Mouse (Mus musculus): ENCODE results near the gene Lsm4. TPM values are rescaled to one million over a fixed set of nuclear protein-coding genes. Genes with fewer than 3 reads are reported as not detected.
A peak's percentile ranks its signal among the peaks of the same experiment; 100 is the strongest.

The Lsm4 gene
- total RNA-seq (2021) = 10 to 100 TPM; 68.2 to 80.4 TPM

DNA sequence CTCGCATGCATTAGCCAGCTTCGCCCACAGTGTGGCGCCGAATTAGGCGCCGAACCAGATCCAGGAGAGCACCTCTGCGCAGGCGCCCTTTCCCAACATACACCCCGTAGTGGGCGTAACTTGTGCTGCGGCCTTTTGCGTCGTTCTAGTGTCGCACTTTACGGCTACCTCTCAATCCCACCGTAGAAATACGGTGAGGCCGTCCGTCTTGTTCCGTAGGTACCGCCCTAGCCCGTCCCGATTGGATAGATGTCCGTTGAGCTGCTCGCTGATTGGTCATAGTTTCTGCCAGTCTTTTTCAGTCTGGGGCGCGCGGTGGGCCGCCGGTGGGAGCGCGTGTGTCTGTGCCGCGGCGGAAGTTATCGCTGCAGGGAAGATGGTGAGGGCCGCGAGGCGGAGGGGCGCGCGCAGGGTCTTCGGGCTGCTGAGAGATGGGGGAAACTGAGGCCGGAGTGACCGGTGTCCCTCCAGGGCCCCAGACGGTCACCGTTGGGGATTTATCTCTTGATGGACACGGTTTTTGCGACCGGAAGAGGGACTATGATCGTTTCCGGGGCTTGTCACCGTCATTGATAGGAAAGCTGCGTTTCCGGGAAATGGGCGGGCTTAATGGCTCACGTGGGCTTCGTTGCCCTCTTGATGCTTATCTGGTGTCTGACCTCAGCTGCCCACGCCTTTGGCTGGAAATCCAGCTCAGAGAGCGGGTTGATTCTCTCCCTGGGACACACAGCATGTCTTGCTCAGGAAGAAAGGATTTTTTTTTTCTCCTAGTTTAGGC lies at the start of gene Lsm4:
Gene Lsm4, plus strand, starts transcription at position 170 of the 778 bp plus-strand sequence.
- peak; percentile 97 to 98 for DNase-seq (ENCODE audit: extremely low spot score in 1 of 2, low spot score in 2 of 2)
- intact Hi-C loops (cut with DNase I) = loop anchor here (1.0 kb wide), 1 partner anchor 27 kb away; no protein-coding TSS in a partner anchor

DNA sequence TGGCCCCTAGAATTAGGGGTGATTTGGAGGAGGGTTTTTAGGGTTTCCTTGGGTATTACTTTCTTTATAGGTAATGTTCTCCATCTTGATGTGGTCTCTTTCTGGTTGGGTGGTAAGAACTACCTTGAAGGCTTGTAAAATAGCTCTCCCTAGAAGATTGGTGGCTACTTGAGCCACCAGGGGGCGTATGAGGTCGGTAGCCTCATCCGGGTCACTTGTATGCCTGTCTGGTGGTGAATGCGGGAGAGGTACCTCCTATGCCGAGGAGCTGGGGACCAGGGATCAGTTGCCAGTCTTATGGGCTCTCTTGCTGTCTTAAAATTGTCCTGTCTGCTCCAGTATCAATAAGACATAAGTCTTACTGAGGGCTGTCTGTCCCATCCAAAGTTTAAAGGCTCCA lies 47.9 kb upstream of the Lsm4 start:
- intact Hi-C loops (cut with DNase I) = no loop called here
- DNase-seq (ENCODE audit: extremely low spot score in 1 of 2, low spot score in 2 of 2) = no peak

DNA sequence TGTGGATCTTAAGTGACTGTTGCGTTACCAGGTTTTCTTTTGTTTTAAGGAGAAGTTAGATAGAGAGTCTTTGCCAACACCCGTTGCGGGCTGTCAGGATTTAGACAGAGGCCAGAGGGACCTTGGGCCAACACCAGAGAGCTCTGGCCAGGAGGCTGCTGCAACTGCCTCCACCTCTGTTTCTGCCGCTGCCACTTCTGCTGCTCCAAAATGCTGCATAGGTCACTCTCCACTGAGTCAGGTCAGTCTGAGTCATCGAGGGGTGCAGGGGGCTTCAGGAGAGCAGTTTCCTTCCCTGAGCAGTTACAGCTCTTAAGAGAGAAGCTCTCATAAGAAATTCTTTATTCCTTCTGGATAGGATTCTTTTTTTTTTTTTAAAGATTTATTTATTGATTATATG lies 46.0 kb upstream of the Lsm4 start:
- DNase-seq (ENCODE audit: extremely low spot score in 1 of 2, low spot score in 2 of 2) = no peak
- intact Hi-C loops (cut with DNase I) = no loop called here

DNA sequence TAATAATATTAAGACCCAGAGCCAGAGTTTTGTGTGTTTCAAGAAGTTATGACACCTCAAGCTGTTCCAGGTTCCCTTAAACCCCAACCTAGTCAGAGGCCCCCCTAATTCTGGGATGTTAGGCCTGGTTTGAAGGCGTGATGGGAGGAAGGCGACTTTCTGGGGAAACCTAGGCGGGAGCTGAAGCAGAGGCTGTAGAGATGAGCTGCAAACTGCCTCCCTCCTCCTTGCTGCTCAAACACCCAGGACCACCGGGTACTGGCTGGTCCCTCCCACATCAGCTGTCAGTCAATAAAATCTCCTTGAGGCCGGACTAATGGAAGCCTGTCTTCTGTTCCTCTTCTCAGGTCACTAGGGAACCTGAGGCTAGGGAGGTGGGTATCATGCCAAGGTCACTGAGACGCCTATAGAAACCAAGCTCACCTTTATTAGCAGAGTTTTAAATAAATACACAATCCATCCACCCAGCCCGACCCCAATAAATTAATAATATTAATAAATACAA lies 44.0 kb upstream of the Lsm4 start:
- no peak for DNase-seq (ENCODE audit: extremely low spot score in 1 of 2, low spot score in 2 of 2)
- intact Hi-C loops (cut with DNase I) = no loop called here

DNA sequence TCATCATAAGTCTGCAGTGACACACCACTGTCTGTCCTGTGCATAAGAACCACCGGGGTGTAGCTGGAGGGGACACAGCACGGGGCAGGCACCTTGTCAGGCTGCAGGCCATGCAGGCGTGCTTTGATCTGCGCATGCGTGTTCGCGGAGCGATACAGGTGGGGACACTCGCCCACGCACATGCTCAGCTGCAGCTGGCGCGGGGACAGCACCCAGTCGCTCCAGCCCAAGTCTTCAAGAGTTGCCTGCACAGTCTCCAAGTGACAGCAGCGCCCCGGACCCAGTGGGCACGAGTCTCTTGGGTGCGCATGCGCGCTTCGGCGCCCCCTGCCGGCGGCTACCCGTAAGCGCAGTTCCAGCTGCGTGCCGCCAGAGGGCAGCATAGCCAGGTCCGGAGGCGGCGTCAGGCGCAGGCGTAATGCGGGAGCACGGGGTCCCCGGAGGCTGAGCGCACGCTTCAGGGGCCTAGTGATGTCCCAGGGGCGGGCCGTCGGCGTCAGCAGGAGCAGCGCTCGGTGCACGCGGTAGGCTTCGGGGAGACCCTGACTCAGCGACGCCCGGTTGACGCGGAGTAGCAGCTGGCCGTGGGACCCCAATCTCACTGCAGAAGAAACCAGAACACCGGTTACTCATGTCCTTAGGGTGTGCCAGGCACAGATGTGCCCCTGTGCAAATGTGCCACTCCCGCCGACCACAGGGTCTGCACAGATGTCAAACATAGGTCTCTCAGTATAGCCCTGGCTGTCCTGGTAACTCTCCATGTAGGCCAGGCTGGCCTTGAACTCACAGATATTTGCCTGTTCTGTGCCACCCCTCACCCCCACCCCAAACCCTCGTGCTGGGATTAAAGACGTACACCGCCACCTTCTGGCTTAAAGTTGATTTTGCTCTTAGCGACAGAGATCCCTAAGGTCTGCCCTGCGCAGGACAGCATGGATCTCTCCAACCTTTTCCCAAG lies 43.2 kb upstream of the Lsm4 start:
- intact Hi-C loops (cut with DNase I) = no loop called here
- peak; percentile 76 to 92 for DNase-seq (ENCODE audit: extremely low spot score in 1 of 2, low spot score in 2 of 2)

DNA sequence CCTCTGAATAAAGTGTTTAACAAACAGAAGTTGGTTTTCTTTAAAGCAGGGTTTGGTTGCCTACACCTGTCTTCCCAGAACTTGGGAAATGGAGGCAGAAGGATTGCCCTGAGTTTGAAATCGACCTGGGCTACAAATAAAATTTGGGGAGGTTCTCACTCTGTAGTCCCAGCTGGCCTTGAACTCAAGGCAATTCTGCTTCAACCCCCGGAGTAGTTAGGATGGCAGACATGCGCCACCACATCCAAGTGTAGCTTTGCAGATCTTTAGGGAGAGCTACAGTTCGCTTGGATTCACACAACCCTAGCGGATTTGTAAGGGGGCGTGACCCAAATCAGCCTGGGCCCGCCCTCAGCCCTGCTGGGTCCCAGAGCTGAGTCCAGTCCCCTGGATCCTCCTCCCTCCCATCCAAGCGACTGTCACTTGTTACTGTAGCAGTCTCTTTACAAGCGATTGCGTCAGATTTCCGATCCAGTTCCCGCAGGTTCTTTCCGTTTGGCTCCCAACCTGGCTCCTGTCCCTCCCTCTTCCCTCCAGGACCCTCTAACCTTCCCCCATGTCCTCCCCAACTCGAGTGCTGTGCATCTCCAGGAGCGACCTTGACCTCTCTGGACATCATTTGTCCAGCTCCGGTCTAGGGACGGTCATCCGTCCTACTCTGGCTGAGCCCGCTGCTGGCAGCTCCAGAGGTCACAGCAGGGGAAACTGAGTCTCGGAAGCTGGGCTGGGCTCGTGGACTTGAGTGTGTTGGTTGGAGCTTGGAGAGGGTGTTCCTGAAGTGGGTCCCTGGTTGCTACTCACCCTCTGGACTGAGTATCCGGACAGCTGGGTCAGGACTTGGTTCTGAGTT lies 42.3 kb upstream of the Lsm4 start:
- intact Hi-C loops (cut with DNase I) = no loop called here
- DNase-seq (ENCODE audit: extremely low spot score in 1 of 2, low spot score in 2 of 2) = peak in 1 of 2 experiments; percentile 80

DNA sequence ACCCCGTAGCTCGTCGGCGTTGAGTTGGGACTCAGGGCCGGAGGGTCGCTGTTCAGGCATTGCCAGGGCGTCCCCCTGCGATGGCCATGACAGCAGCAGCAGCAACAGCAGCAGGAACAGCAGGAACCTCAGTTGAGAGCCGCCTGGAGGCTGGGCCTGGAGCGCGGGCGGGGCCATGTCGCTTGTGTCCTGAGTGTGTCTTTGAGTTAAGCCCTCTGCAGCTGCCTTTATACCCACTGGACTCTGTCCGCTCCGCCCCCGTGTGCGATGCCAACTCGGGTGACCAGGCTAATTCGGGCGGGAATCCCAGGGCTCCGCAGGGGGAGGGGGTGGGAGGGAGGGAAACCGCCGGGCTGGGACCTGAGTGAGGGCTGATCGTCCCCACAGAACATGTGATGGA lies 41.6 kb upstream of the Lsm4 start:
- DNase-seq (ENCODE audit: extremely low spot score in 1 of 2, low spot score in 2 of 2) = peak in 1 of 2 experiments; percentile 47
- intact Hi-C loops (cut with DNase I) = no loop called here

DNA sequence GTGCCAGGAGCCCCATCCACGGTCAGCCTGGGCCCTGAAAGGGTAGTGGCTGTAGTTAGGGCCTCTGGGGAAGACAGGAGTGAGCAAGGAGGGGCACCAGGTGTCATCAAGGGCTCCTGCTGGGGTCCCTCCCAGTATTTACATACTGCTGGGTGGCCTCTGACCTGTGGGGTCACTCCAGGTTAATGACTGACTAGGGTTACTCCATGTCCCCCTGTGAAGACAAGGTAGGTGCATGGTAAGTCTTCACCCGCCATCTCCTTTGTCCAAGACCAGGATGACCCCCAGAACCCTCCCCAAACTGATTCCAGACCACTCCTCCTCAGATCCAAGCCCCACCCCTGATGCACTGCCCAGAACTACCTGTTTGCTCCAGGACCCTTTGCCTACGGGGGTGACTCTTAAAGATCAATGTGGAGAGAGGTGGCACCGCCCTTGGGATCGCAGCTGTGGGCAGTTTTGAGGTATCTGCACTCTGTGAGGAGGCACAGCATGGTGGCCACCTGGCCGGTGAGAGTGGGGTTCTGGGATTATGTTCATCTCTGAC lies 40.6 kb upstream of the Lsm4 start, which contains the start of gene Gdf15:
Gene Gdf15, minus strand, starts transcription at position 111 of the 547 bp plus-strand sequence.
- no peak for DNase-seq (ENCODE audit: extremely low spot score in 1 of 2, low spot score in 2 of 2)
- intact Hi-C loops (cut with DNase I) = no loop called here

DNA sequence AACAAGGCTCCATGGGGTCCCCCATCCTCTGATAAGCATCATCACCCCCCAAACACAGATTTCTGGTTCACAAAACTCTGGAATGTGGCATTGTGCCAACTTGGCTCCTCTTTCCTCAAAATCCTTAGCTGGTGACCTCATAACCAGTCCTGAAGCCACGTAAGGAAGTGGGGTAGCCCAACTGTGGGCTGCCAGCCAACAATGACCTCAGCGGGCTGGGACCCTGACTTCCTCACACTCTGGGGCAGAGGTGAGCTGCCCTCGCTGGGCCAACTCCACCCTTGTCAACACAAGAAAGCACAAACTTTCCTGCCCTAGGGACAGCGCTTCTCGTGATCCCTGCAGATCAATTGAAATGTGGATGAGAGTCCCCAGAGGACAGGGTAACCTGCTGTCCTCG lies 39.0 kb upstream of the Lsm4 start:
- peak in 1 of 2 experiments; percentile 83 for DNase-seq (ENCODE audit: extremely low spot score in 1 of 2, low spot score in 2 of 2)
- intact Hi-C loops (cut with DNase I) = no loop called here

DNA sequence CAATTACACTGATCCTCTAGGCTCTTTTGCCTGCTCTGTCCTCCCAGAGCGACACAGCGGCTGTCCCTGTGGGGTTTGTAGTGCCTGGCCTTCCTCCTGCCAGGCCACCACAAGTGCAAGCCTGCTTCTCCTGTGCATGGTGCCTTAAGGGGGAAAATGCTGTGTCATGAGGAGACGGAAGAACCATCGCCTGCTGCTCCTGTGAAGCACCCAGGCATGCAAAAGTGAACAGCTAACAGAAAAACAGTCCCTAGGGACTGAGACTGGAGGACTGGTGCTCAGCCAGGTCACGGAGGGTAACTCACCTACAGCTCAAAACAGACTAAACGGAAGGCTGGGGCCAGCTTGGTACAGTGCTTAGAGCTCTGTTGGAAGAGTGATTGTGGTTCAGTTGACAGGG lies 37.5 kb upstream of the Lsm4 start:
- intact Hi-C loops (cut with DNase I) = no loop called here
- no peak for DNase-seq (ENCODE audit: extremely low spot score in 1 of 2, low spot score in 2 of 2)

DNA sequence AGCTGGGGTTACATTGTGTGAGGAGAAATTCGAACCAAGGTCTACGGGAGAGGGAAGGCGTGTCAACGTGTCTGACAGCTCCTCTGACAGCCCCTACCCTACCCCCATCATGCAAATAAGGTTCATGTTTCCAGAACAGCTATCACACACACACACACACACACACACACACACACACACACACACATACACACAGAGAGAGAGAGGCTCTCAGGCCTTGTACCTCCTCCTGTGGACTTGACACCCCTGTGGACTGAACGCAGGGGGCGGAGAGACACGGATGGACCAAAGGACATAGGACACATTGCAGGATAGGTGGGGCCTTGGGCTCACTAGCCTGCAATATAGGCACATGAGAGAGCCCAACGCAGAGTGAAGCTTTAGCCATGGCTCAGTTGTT lies 36.2 kb upstream of the Lsm4 start:
- no peak for DNase-seq (ENCODE audit: extremely low spot score in 1 of 2, low spot score in 2 of 2)
- intact Hi-C loops (cut with DNase I) = no loop called here

DNA sequence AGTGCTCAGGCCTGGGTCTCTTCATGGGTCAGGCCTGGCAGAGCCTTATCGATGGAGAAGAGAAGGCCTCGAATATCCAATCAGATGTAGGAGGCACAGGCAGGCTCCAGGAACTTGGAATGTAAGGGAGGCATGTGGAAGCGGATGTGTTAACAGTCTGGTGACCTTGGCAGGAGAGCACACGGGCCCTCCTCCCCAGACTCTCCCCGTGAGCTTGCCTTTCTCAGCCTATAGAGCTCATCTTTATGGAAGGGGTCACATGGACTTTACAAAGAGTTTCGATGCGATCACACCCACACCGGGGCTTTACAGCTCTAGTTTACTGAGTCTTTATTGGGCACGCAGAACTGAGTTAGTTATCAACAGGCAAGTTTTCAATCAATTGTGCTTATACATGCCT lies 34.3 kb upstream of the Lsm4 start:
- intact Hi-C loops (cut with DNase I) = no loop called here
- no peak for DNase-seq (ENCODE audit: extremely low spot score in 1 of 2, low spot score in 2 of 2)

DNA sequence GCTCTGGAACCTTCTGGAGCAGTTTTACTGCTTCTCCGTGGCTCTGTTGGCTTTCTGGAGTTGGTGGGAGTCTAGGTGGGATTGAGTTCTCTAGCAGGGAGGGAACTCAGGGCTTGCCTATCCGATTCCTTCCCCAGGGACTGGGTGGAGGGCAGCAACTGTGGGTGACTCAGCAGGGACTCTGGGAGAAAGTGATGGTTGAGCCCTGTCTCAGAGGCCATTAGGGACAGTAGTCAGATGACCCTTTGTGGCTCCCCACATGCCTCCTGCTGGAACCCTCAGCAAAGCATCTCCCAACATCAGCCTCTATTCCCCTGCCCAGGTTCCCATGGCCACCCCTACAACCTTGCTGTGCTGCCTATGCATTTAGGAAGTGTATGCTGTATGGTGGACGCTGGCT lies 30.0 kb upstream of the Lsm4 start:
- no peak for DNase-seq (ENCODE audit: extremely low spot score in 1 of 2, low spot score in 2 of 2)
- intact Hi-C loops (cut with DNase I) = no loop called here

DNA sequence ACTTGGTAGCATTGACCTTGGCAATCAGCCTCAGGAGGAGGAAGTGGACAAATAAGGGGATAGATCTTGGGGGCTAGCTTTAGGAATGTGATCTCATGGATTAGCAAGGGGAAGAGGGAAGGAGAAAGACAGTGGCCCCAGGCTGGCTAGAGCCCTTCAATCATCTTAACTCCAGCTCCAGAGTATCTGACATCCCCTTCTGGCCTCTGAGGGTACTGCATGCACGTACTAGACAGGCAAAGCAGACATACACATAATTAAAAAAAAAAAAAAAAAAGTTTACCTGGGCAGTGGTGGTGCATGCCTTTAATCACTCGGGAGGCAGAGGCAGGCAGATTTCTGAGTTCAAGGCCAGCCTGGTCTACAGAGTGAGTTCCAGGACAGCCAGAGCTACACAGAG lies 29.0 kb upstream of the Lsm4 start:
- intact Hi-C loops (cut with DNase I) = no loop called here
- DNase-seq (ENCODE audit: extremely low spot score in 1 of 2, low spot score in 2 of 2) = no peak

DNA sequence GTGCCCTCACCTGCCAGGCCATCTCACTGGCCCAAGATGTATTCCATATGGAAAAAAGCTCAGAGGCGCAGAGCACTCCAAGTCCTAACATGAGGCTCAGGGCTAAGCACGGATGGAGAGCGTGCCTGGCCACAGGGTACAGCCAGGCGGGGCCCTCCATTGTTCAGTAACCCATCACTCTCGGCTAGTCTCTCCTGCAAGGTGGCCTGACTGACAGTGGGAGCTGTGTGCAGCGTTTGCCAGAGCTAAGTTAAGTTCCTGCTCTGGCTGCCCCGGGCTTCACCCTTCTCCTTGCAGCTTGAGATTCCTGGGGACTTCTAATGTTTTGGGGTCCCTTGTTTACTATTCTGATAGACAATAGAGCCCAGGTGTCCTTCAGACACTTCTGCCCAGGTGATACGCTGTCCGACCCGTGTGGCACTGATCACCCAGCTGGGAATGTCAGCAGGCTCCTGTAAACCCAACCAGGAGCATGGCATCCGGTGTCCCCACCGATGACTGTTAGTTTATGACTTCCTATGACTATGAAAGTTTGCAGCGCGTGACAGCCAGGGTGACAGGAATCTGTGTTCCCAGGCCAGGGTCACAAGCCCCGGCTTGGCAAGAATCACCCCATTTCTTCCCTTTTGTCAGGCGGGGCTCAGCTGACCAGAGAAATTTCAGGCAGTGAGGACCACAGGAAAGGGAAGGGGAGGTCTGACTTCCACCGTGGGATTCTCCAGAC lies 27.4 kb upstream of the Lsm4 start:
- no peak for DNase-seq (ENCODE audit: extremely low spot score in 1 of 2, low spot score in 2 of 2)
- intact Hi-C loops (cut with DNase I) = no loop called here

DNA sequence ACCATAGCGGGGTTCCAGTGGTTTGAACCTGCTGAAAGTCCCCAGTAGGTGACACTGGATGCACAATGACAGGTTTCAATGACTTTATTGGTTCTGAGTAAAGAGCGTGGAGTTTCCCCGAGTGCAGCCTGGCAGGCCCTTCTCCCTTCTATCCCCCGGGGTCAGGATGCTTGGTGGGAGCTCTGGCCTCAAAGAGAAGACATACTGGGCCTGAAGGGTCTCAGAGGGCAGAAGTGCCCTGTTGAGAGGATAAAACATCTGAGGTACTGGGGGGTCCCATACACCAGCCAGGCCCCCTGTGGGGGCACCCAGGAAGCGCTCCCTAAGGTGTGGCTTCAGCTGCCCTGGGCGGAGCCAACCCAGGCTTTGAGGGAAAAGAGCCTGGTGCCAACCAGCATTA lies 26.7 kb upstream of the Lsm4 start:
- DNase-seq (ENCODE audit: extremely low spot score in 1 of 2, low spot score in 2 of 2) = no peak
- intact Hi-C loops (cut with DNase I) = no loop called here

DNA sequence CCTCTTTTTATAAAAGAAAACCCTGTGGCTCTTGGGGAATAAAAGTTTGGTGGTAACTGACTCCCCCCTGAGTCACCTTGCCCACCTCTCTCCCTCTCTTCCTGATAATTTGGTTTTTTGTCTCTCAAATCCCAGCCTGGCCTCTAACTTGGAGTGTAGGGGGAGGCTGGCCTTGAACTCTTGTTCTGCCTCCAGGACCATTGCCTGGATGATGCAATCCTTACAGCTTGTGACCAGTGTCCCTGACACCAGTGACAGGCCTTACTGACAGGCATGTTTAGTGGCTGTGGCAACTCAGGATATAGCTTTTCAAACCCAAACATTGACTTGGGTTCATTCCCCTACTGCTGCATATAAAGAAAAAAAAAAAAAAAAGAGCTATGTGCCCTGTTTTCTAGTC lies 26.3 kb upstream of the Lsm4 start:
- intact Hi-C loops (cut with DNase I) = no loop called here

More for the DNA sequence above, 26.3 kb upstream of the Lsm4 start:
- no peak for DNase-seq (ENCODE audit: extremely low spot score in 1 of 2, low spot score in 2 of 2)

All from left cerebral cortex, postnatal 10 days (tissue).